Mouse (Mus musculus) urinary bladder, adult 18-20 months (tissue): Measurements from ENCODE around the gene Col11a2.

Experiments
- DNase-seq, 2 experiments: peaks; one replicate each; pipeline ENCODE4 v3.0.0; 2022; ENCODE audit warnings: low spot score in 2 of 2, mixed read lengths in 2 of 2

Gene Col11a2

GRCm38 (mm10) chr17:34026221-34026620, 13.0 kb upstream of the Col11a2 start:
- no peak for DNase-seq

GRCm38 (mm10) chr17:34026917-34027655, 12.2 kb upstream of the Col11a2 start:
- no peak for DNase-seq

GRCm38 (mm10) chr17:34027656-34028223, 11.5 kb upstream of the Col11a2 start, which contains the start of gene H2-Ke6:
Gene H2-Ke6, minus strand, starts transcription at chr17:34028060.
- DNase-seq: peak; percentile 89 to 93

GRCm38 (mm10) chr17:34028501-34029149, 10.6 kb upstream of the Col11a2 start:
- no peak for DNase-seq

GRCm38 (mm10) chr17:34029150-34029889, 9.9 kb upstream of the Col11a2 start:
- DNase-seq: no peak

- no peak for DNase-seq
Observed at GRCm38 (mm10) chr17:34029890-34030595, 9.2 kb upstream of the Col11a2 start.

- no peak for DNase-seq
Observed at GRCm38 (mm10) chr17:34030861-34031326, 8.3 kb upstream of the Col11a2 start.

GRCm38 (mm10) chr17:34031465-34032173, 7.6 kb upstream of the Col11a2 start, which contains the start of the genes Slc39a7 and Rxrb:
Gene Slc39a7, minus strand, starts transcription at chr17:34031682.
Gene Rxrb, plus strand, starts transcription at chr17:34031812.
- DNase-seq: peak; percentile 97

GRCm38 (mm10) chr17:34032174-34032632, 7.0 kb upstream of the Col11a2 start:
- DNase-seq: peak in 1 of 2 experiments; percentile 71

- no peak for DNase-seq
Observed at GRCm38 (mm10) chr17:34032806-34033205, 6.4 kb upstream of the Col11a2 start.

GRCm38 (mm10) chr17:34033441-34033840, 5.8 kb upstream of the Col11a2 start:
- DNase-seq: no peak

- peak in 1 of 2 experiments; percentile 37 for DNase-seq
Observed at GRCm38 (mm10) chr17:34034064-34034463, 5.2 kb upstream of the Col11a2 start.

GRCm38 (mm10) chr17:34035517-34035916, 3.7 kb upstream of the Col11a2 start:
- DNase-seq: no peak

- no peak for DNase-seq
Observed at GRCm38 (mm10) chr17:34036647-34037046, 2.6 kb upstream of the Col11a2 start.

- no peak for DNase-seq
Observed at GRCm38 (mm10) chr17:34037241-34037640, 2.0 kb upstream of the Col11a2 start.

GRCm38 (mm10) chr17:34038440-34038839, 797 bp upstream of the Col11a2 start:
- no peak for DNase-seq

GRCm38 (mm10) chr17:34039562-34040450, 569 bp downstream of the Col11a2 start:
- no peak for DNase-seq

GRCm38 (mm10) chr17:34045941-34046340, 6.7 kb downstream of the Col11a2 start:
- no peak for DNase-seq

- DNase-seq: no peak
Observed at GRCm38 (mm10) chr17:34047404-34048050, 8.3 kb downstream of the Col11a2 start.
